Mouse (Mus musculus) lung, embryonic 16.5 days (tissue): ENCODE measurements around the gene Ppif. TPM values are rescaled to one million over a fixed set of nuclear protein-coding genes. Genes with fewer than 3 reads are reported as not detected.
A peak's percentile ranks its signal among the peaks of the same experiment; 100 is the strongest.

Source experiments
- ATAC-seq: fragments of 200-750 bp; cut with Nextera tagmentation; 2 replicates; pipeline ENCODE4 v1.8.0; 2017; ENCODE audit warnings: low read depth, mild to moderate bottlenecking, moderate library complexity
- H3K27ac ChIP-seq: fragments of 300-500 bp; sonication (generic); 2 replicates; pipeline ENCODE4 v1.5.1; 2014; ENCODE audit warnings: mild to moderate bottlenecking, control low read depth, low read length
- H3K27me3 ChIP-seq: fragments of 300-500 bp; sonication (generic); 2 replicates; pipeline ENCODE4 v1.6.1; 2014; ENCODE audit warnings: low read depth, low read length, mixed read lengths; ENCODE audit not compliant: control insufficient read depth, insufficient read depth
- H3K36me3 ChIP-seq: fragments of 300-500 bp; sonication (generic); 2 replicates; pipeline ENCODE4 v1.6.1; 2014; ENCODE audit warnings: low read length; ENCODE audit not compliant: control insufficient read depth, insufficient read depth
- H3K4me1 ChIP-seq: fragments of 300-500 bp; sonication (generic); replicated peaks from 2 replicates; pipeline ENCODE4 v1.6.1; 2014; ENCODE audit warnings: low read length, mixed read lengths; ENCODE audit not compliant: control insufficient read depth, insufficient read depth
- H3K4me2 ChIP-seq: fragments of 300-500 bp; sonication (generic); 2 replicates; pipeline ENCODE4 v1.6.1; 2014; ENCODE audit warnings: low read depth, low read length, control low read depth
- H3K4me3 ChIP-seq: fragments of 300-500 bp; sonication (generic); 2 replicates; pipeline ENCODE4 v1.5.1; 2014; ENCODE audit warnings: mild to moderate bottlenecking, low read length, control low read depth
- H3K9ac ChIP-seq: fragments of 300-500 bp; sonication (generic); 2 replicates; pipeline ENCODE4 v1.6.1; 2014; ENCODE audit warnings: low read length, control low read depth
- H3K9me3 ChIP-seq: fragments of 300-500 bp; sonication (generic); 2 replicates; pipeline ENCODE4 v1.6.1; 2016; ENCODE audit warnings: low read length; ENCODE audit not compliant: control insufficient read depth
- WGBS: fragments of 180-500 bp; shearing (Covaris S2); extraction: QIAGEN DNeasy Blood & Tissue Kit; methylation state at CpG from one replicate; pipeline ENCODE4 v1.1.7; 2014; 5-methylcytosine and 5-hydroxymethylcytosine counted together
- polyA plus RNA-seq: library from polyadenylated mRNA; unstranded; fragments of >200 nt; fragmentation: Nextera tagmentation; extraction: Ambion mirVana; gene quantifications from 2 replicates; pipeline ENCODE4 v1.2.1, GENCODE M21; 2015

Ppif gene
- polyA plus RNA-seq, 1 experiment from 2014 or later: 29.9 TPM

GRCm38 (mm10) chr14:25747996-25748756 lies 54.2 kb downstream of the Ppif start:
- Histone ChIP-seq H3K27ac (no peak overlapping the region), H3K4me1 (peaks cover 5% of the 10 kb centered on the region), H3K9me3 (no peaks in the 10 kb centered on the region), H3K4me2 (no peak overlapping the region), H3K4me3 (no peak overlapping the region), H3K9ac (no peak overlapping the region), H3K27me3 (no peaks in the 10 kb centered on the region), H3K36me3 (peaks cover 3% of the 10 kb centered on the region; the same call in 1 of the 2 replicates)
- ATAC-seq: 0 out of 2 replicates have a peak, but pooled peaks have one; percentile 3
- 63% methylated on average over 7 of the region's 7 CpGs for WGBS

- Histone ChIP-seq H3K4me1 (peaks cover 4% of the 10 kb centered on the region; the same call in 1 of the 2 replicates), H3K27ac (no peak overlapping the region)
- WGBS: 40% methylated on average over 13 of the region's 13 CpGs
Observed at GRCm38 (mm10) chr14:25749143-25749909, 55.4 kb downstream of the Ppif start.

More at GRCm38 (mm10) chr14:25749143-25749909, 55.4 kb downstream of the Ppif start:
- H3K9me3 ChIP-seq: no peaks in the 10 kb centered on the region
- no peak overlapping the region for H3K4me3 ChIP-seq
- H3K27me3 ChIP-seq: no peaks in the 10 kb centered on the region
- no peak overlapping the region for H3K4me2 ChIP-seq
- H3K9ac ChIP-seq: no peak overlapping the region
- peaks cover 3% of the 10 kb centered on the region; the same call in 1 of the 2 replicates for H3K36me3 ChIP-seq
- ATAC-seq: peak; percentile 13; the same call in 1 of the 2 replicates

Other genes starting within 250 kb of the Ppif start
- gene Zmiz1, start 235.0 kb upstream of the Ppif start, polyA plus RNA-seq: 20.4 and 22.4 TPM in 2 replicates
- gene Zcchc24, start 74.9 kb downstream of the Ppif start, polyA plus RNA-seq: 12.8 and 14.6 TPM in 2 replicates
- 32.0 and 34.2 TPM in 2 replicates for gene Anxa11, start 148.0 kb downstream of the Ppif start, polyA plus RNA-seq
- 5.3 and 10.5 TPM in 2 replicates for gene Plac9a, start 208.9 kb downstream of the Ppif start, polyA plus RNA-seq
- 4.2 and 5.2 TPM in 2 replicates for gene Tmem254a, start 233.5 kb downstream of the Ppif start, polyA plus RNA-seq
- gene Cphx1, start 244.2 kb downstream of the Ppif start, polyA plus RNA-seq: 0.09 TPM in 1 of 2 replicates, not detected in the other